Mouse (Mus musculus) neural tube, embryonic 14.5 days (tissue): ENCODE results near the gene Cdk15. TPM values are rescaled to one million over a fixed set of nuclear protein-coding genes. Genes with fewer than 3 reads are reported as not detected.
A peak's percentile ranks its signal among the peaks of the same experiment; 100 is the strongest.

ENCODE experiments used
- ATAC-seq: fragments of 200-750 bp; cut with Nextera tagmentation; 2 replicates; pipeline ENCODE4 v1.8.0; 2017; ENCODE audit warnings: low read depth, mild to moderate bottlenecking, moderate TSS enrichment, moderate library complexity
- H3K27ac ChIP-seq: fragments of 300-500 bp; sonication (generic); 2 replicates; pipeline ENCODE4 v1.5.1; 2014; ENCODE audit warnings: low read depth, mild to moderate bottlenecking, control low read depth, low read length, moderate library complexity, mixed read lengths
- H3K27me3 ChIP-seq: fragments of 300-500 bp; sonication (generic); 2 replicates; pipeline ENCODE4 v1.6.1; 2014; ENCODE audit warnings: low read length; ENCODE audit not compliant: control insufficient read depth, insufficient read depth
- H3K36me3 ChIP-seq: fragments of 300-500 bp; sonication (generic); 2 replicates; pipeline ENCODE4 v1.6.1; 2014; ENCODE audit warnings: low read length, mixed read lengths; ENCODE audit not compliant: control insufficient read depth, insufficient read depth
- H3K4me1 ChIP-seq: fragments of 300-500 bp; sonication (generic); 2 replicates; pipeline ENCODE4 v1.6.1; 2014; ENCODE audit warnings: low read length; ENCODE audit not compliant: control insufficient read depth, insufficient read depth
- H3K4me2 ChIP-seq: fragments of 300-500 bp; sonication (generic); 2 replicates; pipeline ENCODE4 v1.6.1; 2014; ENCODE audit warnings: mild to moderate bottlenecking, low read depth, low read length, control low read depth
- H3K4me3 ChIP-seq: fragments of 300-500 bp; sonication (generic); 2 replicates; pipeline ENCODE4 v1.5.1; 2014; ENCODE audit warnings: low read depth, low read length, control low read depth, mixed read lengths
- H3K9ac ChIP-seq: fragments of 300-500 bp; sonication (generic); replicated peaks from 2 replicates; pipeline ENCODE4 v1.6.1; 2014; ENCODE audit warnings: low read depth, mild to moderate bottlenecking, control low read depth, low read length, mixed read lengths
- H3K9me3 ChIP-seq: fragments of 300-500 bp; sonication (generic); 2 replicates; pipeline ENCODE4 v1.6.1; 2016; ENCODE audit warnings: low read length; ENCODE audit not compliant: control insufficient read depth
- WGBS: fragments of 180-500 bp; shearing (Covaris S2); extraction: QIAGEN DNeasy Blood & Tissue Kit; methylation state at CpG from one replicate; pipeline ENCODE4 v1.1.7; 2014; 5-methylcytosine and 5-hydroxymethylcytosine counted together
- polyA plus RNA-seq: library from polyadenylated mRNA; unstranded; fragments of >200 nt; fragmentation: Nextera tagmentation; extraction: Ambion mirVana; gene quantifications from 2 replicates; pipeline ENCODE4 v1.2.1, GENCODE M21; 2014

The Cdk15 gene
- polyA plus RNA-seq, 1 experiment from 2014 or later, result 1.0 TPM

DNA sequence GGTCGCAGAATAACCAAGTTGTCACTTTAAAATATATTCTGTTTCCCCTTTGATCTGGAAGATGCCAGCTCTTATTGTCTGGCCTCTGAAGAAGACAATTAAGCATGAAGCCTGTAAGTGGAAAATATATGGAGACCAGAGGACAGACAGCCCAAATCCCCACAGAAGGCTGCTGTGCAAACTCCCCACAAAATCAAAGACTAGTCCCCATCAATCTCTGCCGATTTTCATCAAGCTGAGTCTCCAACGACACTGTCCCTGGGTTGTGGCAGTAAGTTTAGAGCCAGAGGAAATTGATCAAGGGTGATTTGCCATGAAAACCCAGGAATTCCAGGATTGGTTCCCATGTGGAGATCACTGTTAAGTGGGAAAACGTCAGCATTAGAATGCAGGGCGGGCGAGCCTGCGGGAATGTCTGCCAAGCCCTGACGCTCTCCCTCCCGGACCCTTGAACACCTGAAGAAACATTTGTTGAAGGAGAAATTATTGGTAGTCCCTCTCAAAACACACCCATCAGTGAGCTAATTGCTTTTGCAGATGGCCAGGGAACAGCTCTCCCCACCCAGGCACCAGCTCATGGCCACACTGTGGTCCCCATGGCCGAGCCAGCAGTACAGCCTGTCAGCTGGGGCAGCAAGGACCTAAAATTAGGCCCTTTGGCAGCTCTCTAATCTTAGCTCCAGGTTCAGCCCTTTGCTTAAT is 77.3 kb downstream of the Cdk15 start:
- peaks cover 18% of the 10 kb centered on the region; the same call in 1 of the 2 replicates for H3K4me1 ChIP-seq
- no peak overlapping the region for H3K4me3 ChIP-seq
- 11% methylated on average over 10 of the region's 10 CpGs for WGBS
- ATAC-seq, result peak; percentile 41
- H3K27me3 ChIP-seq, result no peaks in the 10 kb centered on the region
- no peaks in the 10 kb centered on the region for H3K36me3 ChIP-seq
- H3K4me2 ChIP-seq, result no peak overlapping the region; the same call in 1 of the 2 replicates
- no peaks in the 10 kb centered on the region for H3K9me3 ChIP-seq
- H3K9ac ChIP-seq, result no peak overlapping the region
- no peak overlapping the region for H3K27ac ChIP-seq

DNA sequence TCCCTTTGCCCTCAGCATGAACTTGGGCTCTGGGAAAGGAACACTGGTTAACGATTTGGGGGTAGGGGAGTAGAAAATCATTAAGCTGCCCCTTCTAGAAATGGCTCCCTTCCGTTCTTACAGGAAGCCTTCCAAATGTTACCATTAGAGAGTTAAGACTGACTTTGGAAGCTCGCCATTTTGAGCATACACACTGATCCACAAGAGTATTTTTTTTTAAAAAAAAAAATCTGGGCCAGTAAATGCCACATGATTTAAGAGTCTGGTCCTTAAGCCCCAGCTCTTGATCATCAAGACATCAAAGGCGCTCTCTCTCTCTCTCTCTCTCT is 77.8 kb downstream of the Cdk15 start:
- no peak overlapping the region for H3K4me2 ChIP-seq
- WGBS, result 37% methylated on average over 4 of the region's 4 CpGs

DNA sequence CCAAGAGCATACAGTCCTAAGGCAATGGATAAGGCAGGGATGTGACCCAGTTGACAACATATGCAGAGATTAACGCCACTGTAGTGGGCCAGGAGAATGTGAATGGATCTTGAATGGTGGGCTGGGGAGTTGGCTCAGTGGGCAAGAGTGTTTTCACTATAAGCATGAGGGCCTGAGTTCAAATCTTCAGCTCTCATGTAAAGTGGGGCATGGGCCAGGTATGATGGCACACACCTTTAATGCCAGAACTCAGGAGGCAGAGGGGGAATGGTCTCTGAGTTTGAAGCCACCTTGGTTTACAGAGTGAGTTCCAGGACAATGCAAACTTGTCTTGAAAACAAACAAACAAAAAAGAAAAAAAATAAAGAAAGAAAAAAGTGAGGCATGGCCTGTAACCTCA is 79.5 kb downstream of the Cdk15 start:
- WGBS, result 93% methylated on average over 1 of the region's 1 CpGs
- ATAC-seq, result no peak

More for the DNA sequence above, 77.8 kb downstream of the Cdk15 start:
- Histone ChIP-seq H3K27me3 (no peaks in the 10 kb centered on the region), H3K9ac (no peak overlapping the region), H3K27ac (no peak overlapping the region), H3K36me3 (no peaks in the 10 kb centered on the region), H3K9me3 (no peaks in the 10 kb centered on the region), H3K4me1 (peaks cover 18% of the 10 kb centered on the region; the same call in 1 of the 2 replicates), H3K4me3 (no peak overlapping the region)
- ATAC-seq, result no peak

DNA sequence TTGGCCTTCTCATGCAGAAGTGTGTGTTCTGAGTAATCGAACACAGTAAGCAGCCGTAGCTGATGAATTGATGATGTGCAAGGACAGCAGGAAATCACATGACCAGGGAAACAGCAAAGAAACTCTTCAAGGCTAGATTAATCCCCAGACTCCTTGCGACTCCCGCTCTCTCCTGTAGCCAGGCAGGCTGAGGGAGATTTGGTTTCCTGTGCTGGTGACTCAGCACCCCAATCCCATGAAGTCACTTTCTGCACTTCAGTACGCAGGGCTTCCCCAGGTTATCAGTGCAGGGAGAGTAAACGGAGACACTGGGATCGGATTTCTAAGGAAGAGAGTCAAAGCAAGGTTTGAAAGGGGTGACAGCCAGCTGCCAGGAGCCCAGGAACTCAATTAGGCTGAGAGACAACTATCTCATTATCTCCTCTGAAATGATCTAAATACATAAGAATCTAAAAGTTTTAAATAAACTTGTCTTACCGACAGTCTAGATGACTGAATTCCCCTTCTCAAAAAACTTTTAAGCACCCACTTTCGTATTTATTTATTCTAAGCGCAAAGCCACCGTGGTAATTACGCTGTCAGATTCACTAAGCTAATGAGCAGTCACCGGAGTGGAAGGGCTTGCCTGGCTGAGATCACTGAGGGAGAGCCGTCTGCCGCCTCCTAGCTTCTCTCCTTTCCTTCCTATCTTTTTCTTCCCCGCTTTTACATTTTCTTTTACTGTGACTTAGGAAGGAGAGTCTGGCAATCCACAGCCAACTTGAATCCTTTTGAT is 84.3 kb downstream of the Cdk15 start:
- ATAC-seq, result 0 out of 2 replicates have a peak, but pooled peaks have one; percentile 33
- H3K4me1 ChIP-seq, result no peaks in the 10 kb centered on the region; the same call in 1 of the 2 replicates
- H3K4me2 ChIP-seq, result peak overlapping the region; percentile 8; the same call in 1 of the 2 replicates
- no peaks in the 10 kb centered on the region for H3K27me3 ChIP-seq
- no peak overlapping the region for H3K4me3 ChIP-seq
- H3K9ac ChIP-seq, result no peak overlapping the region
- 5% methylated on average over 16 of the region's 16 CpGs for WGBS
- H3K9me3 ChIP-seq, result no peaks in the 10 kb centered on the region
- H3K27ac ChIP-seq, result no peak overlapping the region
- no peaks in the 10 kb centered on the region for H3K36me3 ChIP-seq

More for the DNA sequence above, 79.5 kb downstream of the Cdk15 start:
- no peaks in the 10 kb centered on the region for H3K27me3 ChIP-seq
- H3K27ac ChIP-seq, result no peak overlapping the region
- no peak overlapping the region for H3K4me3 ChIP-seq
- H3K9me3 ChIP-seq, result no peaks in the 10 kb centered on the region
- H3K9ac ChIP-seq, result no peak overlapping the region
- no peaks in the 10 kb centered on the region for H3K36me3 ChIP-seq
- H3K4me2 ChIP-seq, result no peak overlapping the region
- peaks cover 18% of the 10 kb centered on the region; the same call in 1 of the 2 replicates for H3K4me1 ChIP-seq

DNA sequence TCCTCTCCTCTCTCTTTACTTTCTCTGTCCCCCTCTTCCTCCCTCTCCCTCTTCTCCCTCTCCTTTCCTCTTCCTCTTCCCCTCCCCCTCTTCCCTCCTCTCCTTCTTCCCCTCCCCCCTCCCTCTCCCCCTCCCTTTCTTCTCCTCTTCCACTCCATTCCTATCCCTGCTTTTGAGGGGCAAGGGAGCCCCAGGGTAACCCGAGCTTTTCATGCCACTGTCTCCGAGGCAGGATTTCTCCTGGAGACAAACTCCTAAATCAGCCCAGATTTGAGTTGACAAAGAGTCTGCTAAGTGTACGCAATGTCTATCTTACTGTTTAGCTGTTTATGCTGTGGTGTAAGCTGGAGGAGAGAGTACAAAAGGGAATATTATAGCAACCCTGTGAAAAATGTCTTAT is 85.0 kb downstream of the Cdk15 start:
- no peak overlapping the region for H3K4me3 ChIP-seq
- H3K9ac ChIP-seq, result no peak overlapping the region
- no peak for ATAC-seq
- no peaks in the 10 kb centered on the region for H3K36me3 ChIP-seq
- H3K27ac ChIP-seq, result no peak overlapping the region
- no peaks in the 10 kb centered on the region for H3K9me3 ChIP-seq
- no peak overlapping the region for H3K4me2 ChIP-seq
- WGBS, result 11% methylated on average over 3 of the region's 3 CpGs
- H3K27me3 ChIP-seq, result no peaks in the 10 kb centered on the region
- H3K4me1 ChIP-seq, result no peaks in the 10 kb centered on the region; the same call in 1 of the 2 replicates

DNA sequence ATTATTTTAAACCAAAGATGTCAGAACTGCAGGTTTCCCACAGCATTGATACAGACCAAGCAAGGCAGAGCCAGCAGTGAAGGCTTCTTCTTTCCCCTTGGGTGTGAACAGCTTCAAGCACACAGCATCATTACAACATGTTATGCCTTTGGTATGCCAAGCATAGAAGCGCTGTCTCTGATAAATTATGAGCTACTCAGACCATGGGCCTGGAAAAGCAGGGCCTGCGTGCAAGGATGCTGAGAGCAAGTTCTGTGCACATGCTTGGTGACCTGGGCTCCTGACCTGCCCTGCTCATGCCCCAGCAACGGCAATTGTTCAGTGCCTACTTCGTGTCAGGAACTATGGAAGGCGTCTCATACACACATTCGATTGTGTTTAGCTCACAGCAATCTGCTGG is 85.4 kb downstream of the Cdk15 start:
- no peaks in the 10 kb centered on the region for H3K9me3 ChIP-seq
- no peaks in the 10 kb centered on the region for H3K27me3 ChIP-seq
- WGBS, result 28% methylated on average over 6 of the region's 6 CpGs
- ATAC-seq, result peak; percentile 38; the same call in 1 of the 2 replicates
- no peak overlapping the region for H3K4me3 ChIP-seq
- H3K36me3 ChIP-seq, result no peaks in the 10 kb centered on the region
- no peak overlapping the region for H3K27ac ChIP-seq
- no peaks in the 10 kb centered on the region; the same call in 1 of the 2 replicates for H3K4me1 ChIP-seq
- no peak overlapping the region for H3K9ac ChIP-seq
- no peak overlapping the region for H3K4me2 ChIP-seq

DNA sequence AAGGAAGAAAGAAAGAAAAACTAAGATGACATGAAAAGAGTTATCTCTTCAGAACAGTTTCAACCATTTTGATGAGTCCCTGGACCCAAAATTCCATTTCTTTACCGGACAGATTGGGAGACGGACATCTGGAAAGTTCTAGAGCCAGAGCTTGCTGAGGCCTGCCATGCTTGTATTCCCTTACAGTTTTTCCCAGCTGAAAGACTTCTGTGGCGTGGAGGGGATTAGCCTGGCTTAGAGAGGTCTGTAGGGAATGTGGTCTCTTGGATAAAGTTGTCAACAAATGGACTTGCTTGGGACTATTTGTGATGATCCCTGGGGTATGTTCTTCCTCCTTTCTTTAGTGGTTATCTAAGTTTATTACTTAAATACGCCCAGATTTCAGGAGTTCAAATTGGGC is 96.0 kb downstream of the Cdk15 start:
- Histone ChIP-seq H3K4me2 (no peak overlapping the region), H3K9ac (no peak overlapping the region), H3K36me3 (no peaks in the 10 kb centered on the region), H3K27me3 (no peaks in the 10 kb centered on the region), H3K4me1 (no peaks in the 10 kb centered on the region), H3K4me3 (no peak overlapping the region), H3K27ac (no peak overlapping the region), H3K9me3 (no peaks in the 10 kb centered on the region; the same call in 1 of the 2 replicates)
- WGBS, result 89% methylated on average over 4 of the region's 4 CpGs
- no peak for ATAC-seq

DNA sequence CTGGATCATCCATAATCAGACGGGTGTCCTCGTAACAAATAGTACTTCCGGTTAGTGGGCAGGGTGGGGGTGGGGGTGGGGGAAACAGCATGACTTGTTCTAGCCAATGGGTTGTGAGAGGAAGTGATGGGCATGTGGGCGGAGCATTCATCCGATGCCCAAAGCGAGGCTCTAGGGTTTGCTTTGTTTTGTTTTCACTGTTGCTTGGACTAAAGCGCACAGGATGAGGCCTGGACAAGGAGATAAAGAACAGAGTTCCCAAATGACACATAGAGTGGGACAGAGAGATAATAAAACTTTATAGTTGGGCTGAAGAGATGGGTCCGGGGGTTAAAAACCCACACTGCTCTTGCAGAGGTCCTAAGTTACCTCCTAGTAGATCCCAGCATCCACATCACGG is 98.7 kb downstream of the Cdk15 start:
- Histone ChIP-seq H3K27ac (no peak overlapping the region), H3K4me1 (no peaks in the 10 kb centered on the region), H3K9ac (no peak overlapping the region), H3K4me3 (no peak overlapping the region), H3K27me3 (no peaks in the 10 kb centered on the region), H3K9me3 (no peaks in the 10 kb centered on the region), H3K4me2 (no peak overlapping the region), H3K36me3 (no peaks in the 10 kb centered on the region)
- WGBS, result 81% methylated on average over 9 of the region's 9 CpGs
- ATAC-seq, result no peak

DNA sequence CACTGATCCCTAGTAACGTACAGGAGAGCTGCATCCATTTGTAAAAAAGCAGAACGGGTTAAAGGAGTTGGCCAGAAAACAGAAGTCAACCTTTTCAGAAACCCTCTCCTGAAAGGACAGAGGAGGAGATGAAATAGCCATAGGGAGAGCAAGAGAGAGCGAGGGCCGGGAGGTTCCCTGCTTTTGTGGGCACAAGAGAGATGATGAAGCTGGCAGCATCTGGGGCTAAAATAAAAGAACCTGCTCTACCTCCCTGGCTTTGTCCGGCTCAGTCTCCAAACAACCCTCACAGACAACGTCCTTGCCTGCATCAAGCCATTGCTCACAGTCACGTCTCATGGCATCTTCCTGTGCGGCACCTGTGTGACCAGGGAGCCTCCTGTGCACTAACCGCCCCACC is 102.4 kb downstream of the Cdk15 start:
- no peaks in the 10 kb centered on the region for H3K4me1 ChIP-seq
- H3K27ac ChIP-seq, result no peak overlapping the region
- no peak overlapping the region for H3K4me3 ChIP-seq
- no peak overlapping the region for H3K4me2 ChIP-seq
- WGBS, result 86% methylated on average over 9 of the region's 9 CpGs
- H3K9ac ChIP-seq, result no peak overlapping the region
- ATAC-seq, result no peak
- no peaks in the 10 kb centered on the region for H3K9me3 ChIP-seq
- H3K27me3 ChIP-seq, result no peaks in the 10 kb centered on the region
- no peaks in the 10 kb centered on the region for H3K36me3 ChIP-seq
